Mouse (Mus musculus): ENCODE results near the gene Il20rb.

Gene Il20rb

DNA sequence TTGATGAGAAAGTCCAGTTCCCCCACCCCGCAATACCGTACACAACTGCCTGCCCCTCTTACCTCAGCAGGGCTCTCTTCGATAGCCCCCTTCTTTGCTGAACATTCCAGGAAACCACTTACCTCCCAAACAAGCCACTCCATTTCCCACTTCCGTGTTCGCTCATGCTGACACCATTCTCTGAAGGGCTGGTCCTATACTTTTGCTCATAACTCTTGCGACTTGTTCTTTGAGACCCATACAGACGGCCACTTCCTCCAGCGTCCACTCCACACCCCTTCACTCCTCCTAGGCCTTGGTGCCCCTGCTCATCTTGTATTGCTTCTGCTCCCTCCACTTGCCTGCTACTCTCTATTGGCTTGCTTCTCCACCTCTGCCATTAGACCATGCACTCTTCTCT lies 67.5 kb downstream of the Il20rb start:
- no peak for DNase-seq

DNA sequence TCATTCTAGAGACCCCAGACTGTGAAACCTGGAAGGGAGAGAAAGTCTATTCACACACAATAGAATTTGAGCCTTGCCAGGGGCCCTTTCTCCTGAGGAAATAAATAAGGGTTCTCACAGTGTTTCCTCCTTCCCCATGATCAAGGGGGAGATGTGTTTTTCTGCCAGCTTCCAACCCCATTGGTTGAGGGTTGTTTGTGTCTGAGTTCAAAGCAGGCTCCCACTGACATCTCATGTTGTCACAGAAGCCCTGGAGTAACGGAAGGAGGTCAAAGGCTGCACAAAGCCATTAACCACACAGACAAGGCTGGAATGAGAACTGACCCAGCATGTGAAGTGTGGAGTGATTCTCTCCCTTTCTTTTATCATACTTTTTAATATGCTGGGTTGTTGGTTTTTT lies 69.8 kb downstream of the Il20rb start:
- no peak for DNase-seq

DNA sequence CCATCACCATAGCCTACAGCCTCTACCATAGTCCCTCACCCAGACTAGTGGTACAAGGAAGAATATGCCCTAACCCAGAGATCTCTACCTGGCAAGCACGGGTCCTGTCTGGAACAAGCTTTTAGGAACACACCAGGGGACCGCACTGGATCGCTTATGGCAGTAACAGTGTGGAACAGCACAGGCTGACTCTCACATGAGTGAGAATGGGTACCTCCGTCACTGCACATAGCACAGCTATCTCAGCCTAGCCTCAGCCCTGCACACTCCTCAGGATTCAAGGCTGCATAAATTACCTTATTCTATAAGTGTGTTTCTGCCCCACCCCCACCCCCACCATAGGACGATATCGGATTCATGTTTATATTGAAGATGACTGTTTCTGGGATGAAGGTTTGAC lies 70.3 kb downstream of the Il20rb start:
- DNase-seq: no peak

DNA sequence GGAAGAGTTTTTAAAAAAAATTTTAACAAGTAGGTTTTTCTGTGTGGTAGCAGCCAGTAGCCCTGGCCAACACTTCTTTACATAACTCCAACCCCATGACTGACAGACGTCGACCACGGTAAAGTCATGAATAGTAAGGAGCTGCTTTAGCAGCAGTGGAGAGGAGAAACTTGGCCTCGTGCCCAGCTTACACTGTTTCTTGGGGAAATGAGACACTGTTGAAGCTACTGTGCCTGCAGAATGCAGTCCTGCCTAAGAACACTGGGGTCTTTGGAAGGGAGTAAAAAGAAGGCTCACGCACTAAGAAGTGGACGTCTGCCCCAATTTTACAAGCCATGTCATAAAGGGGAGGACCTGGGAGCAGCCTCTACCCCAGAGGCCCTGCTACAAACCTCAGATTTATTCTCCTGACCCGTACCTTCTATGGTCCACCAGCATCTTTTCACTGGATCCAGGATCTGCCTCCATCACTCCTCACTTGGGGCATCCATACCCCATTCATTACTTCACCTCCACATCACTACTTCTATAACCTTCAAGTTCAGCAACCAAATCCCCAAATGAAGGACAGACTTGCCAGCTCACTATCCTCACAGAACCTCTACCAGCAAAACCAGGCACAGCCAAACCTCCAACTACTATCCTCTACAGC lies 71.1 kb downstream of the Il20rb start:
- peak; percentile 78 for DNase-seq

Data from kidney, postnatal 10 days (tissue).